Mouse (Mus musculus) erythroblast, embryonic 14.5 days (primary cell): ENCODE results near the gene Defb48.

Experiments
- GATA1 ChIP-seq: IDR thresholded peaks from 2 replicates; pipeline ENCODE4 v1.6.1; 2012; ENCODE audit warnings: low read length, inconsistent platforms, mixed read lengths
- TAL1 ChIP-seq: IDR thresholded peaks from 3 replicates; pipeline ENCODE4 v1.6.1; 2012; ENCODE audit warnings: low read length, inconsistent platforms, mixed read lengths

DNA sequence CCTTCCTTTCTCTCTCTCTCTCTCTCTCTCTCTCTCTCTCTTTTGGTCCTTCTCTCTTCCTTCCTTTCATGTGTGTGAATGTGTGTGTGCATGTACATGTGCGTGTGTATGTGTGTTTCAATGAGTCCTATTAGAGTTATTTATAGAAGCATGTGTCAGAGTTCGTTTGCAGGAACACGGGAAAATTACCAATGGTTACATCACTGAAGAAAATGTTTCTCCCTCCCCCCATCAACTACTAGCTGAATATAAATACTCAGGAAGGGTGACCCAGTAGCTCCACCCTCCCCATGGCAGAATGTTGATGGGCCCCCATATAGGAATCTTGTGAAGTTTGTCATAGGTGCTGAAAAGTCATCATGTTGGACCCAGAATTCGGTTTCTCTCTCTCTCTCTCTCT, 28.8 kb upstream of the Defb48 start:
- TF ChIP-seq TAL1 (no peak), GATA1 (no peak)
